Mouse (Mus musculus): ENCODE results near the gene Keap1.
"Not testable (repeated sequence)": the region's sequence is repeated elsewhere in the genome, so short reads cannot be mapped to it uniquely, and the experiment has no call there.

Gene Keap1

DNA sequence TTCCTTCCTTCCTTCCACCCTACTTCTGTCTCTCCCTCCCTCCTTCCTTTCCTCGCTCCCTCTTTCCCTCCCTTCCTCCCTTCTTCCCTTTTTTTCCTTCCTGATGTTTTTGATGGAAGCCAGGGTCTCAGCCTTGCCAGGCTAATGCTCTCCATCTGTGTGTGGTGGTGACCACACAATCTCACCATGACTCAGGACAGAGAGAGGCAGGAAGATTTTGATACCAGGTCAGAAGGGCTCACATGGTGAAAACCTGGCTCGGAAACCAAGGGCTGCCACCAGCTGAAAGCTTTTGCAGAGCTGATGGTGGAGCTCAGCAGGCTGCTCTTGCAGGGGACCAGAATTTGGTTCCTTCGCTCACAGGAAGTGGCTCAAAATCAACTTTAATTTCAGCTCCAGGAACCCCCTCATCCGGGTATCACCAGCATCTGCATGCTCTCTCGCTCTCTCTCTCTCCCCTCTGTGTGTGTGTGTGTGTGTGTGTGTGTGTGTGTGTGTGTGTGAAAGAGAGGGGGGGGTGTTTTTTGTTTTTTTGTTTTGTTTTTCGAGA, 21.4 kb upstream of the Keap1 start:
- no peak for DNase-seq

- DNase-seq, result not testable (repeated sequence)
These were observed 17.2 kb upstream of the Keap1 start for GRCm38 (mm10) chr9:21256349-21256748.

GRCm38 (mm10) chr9:21254690-21255089, 15.5 kb upstream of the Keap1 start:
- DNase-seq, result no peak

DNA sequence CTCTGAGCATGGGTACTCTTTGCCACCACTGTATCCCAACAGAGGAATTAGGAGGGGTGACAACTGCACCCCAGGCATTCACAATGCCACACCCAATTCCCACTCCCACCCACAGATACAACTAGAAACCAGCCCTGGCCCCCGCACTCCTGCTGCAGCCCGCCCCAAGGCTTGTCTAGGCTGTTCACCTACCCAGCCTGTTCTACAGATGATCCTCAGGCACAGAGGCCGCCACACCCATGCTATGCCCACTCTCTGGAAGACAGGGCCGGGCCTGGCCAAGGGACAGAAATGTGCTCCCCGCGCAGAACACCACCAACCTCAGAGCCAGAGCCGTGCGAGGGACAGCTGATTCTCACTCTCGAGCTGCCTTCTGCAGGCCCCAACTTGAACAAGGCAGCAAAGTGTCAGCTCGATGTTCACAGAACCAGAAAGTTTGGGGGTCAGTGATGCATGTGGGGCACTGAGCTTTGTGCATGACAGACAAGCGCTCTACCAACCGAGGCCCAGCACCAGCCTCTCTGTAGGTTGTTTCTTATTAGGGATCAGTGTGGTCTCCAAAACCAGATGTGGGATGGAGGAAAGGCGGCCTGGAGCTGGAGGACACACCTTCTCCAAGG, 12.1 kb upstream of the Keap1 start:
- DNase-seq, result no peak

GRCm38 (mm10) chr9:21250509-21250908, 11.3 kb upstream of the Keap1 start:
- DNase-seq, result no peak

GRCm38 (mm10) chr9:21249629-21250508, 10.7 kb upstream of the Keap1 start:
- DNase-seq, result no peak

- DNase-seq, result peak; percentile 66
These were observed 9.2 kb upstream of the Keap1 start, which contains the start of gene S1pr5 for GRCm38 (mm10) chr9:21248326-21248725. Gene S1pr5 (minus strand): TSS chr9:21248443.

GRCm38 (mm10) chr9:21246342-21246741, 7.2 kb upstream of the Keap1 start:
- no peak for DNase-seq

DNA sequence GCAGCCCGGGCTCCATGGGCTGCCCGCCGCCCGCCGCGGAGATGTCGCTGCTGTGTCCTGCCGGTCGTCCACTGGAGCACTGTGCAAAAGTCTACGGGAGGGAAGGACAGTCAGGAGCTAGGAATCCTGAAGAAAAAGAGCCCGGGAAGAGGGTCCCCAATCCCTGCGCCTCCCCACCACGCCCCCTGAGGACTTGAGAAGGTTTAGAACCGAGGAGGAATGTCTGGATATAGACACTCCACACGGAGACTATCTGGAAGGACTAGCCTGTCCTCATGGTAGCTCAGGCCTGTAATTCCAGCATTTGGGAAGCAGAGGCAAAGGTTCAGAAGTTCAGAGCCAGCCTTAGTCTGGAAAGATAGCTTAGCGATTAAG, 5.9 kb upstream of the Keap1 start:
- no peak for DNase-seq

DNA sequence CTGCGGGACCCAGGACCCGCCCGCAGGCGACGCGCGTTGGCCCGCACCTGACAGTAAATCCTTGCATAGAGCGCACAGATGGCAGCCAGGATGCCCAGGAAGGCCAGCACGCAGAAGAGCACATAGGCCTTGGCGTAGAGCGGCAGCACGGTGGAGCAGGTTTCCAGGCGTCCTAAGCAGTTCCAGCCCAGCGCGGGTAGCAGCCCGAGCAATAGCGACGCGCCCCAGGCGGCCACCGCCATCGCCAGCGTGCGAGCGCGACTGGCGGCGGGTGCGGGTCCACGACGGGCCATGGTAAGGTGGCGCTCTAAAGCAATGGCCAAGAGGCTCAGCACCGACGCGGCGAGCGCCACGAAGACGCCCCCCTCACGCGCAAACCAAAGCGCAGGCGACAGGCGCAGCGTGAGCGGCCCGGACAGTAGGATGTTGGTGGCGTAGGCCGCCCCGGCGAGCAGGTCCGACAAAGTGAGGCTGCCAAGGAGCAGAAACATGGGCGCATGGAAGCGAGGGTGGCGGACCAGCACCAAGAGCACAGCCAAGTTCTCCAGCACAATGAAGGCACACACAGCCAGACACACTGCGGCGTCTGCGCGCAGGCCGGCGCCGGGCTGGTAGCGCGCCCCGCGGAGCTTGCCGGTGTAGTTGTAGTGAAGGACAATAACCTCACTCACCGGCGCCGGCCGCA, 5.4 kb upstream of the Keap1 start:
- DNase-seq, result no peak

DNA sequence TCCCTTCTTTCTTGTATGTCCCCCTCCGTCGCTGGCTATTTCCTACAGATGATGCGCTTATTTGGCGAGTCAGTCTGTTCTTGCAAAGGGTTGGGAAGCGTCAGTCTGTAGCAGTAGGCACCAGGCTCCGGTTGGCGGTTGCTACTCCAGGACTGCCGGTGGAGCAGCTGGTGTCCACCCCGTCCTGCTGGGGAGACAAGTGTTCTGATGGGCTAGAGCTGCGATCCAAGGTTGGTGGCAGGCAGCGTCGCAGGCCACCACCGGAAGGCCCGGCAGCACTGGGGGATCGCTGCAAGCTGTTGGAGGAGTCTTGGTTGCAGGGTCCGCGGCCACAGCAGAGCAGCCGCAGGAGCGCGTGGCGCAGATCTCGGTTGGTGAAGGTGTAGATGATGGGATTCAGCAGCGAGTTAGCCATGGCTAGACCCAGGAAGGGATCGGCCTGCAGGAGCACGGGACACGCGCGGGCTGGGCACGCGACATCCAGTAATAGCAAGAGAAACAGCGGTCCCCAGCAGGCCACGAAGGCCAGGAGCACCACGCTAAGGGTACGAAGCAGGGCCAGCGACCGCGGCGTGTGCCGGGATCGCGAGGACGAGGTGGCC, 4.8 kb upstream of the Keap1 start:
- DNase-seq, result no peak

DNA sequence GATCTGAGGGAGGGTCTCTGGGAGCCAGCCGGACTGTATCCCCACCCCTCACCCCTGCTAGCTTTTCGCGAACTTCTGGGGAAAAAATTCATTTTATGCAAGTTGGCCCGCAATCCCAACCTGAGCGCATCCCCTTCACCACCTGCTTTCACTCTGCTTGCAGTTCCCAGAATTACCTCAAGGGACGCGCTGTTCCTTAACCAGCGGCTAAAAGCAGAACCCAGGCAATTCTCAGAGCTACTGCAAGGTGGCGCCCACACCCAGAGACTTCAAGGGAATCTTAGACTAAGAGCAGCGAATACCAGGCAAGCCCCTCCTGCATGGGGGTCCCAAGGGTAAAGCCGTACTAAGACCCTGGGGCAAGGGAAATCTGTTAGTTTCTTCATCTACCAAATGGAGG, 2.2 kb upstream of the Keap1 start:
- DNase-seq, result peak; percentile 87

DNA sequence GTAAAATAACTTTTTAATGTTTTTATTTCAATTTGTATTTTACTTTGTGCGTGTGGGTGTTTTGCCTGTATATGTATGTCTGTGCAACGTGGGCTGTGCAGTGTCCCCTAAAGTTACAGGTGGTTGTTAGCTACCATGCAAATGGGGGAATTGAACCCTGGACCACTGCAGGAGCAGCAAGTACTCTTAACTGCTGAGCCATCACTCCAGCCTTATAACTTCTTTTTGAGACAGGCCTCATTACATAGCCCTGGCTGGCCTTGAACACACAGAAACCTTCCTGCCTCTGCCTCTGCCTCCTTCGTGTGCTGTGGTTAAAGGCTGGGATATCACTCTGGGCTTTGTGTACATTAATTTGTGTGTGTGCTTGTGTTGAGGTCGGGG, 296 bp upstream of the Keap1 start:
- no peak for DNase-seq

DNA sequence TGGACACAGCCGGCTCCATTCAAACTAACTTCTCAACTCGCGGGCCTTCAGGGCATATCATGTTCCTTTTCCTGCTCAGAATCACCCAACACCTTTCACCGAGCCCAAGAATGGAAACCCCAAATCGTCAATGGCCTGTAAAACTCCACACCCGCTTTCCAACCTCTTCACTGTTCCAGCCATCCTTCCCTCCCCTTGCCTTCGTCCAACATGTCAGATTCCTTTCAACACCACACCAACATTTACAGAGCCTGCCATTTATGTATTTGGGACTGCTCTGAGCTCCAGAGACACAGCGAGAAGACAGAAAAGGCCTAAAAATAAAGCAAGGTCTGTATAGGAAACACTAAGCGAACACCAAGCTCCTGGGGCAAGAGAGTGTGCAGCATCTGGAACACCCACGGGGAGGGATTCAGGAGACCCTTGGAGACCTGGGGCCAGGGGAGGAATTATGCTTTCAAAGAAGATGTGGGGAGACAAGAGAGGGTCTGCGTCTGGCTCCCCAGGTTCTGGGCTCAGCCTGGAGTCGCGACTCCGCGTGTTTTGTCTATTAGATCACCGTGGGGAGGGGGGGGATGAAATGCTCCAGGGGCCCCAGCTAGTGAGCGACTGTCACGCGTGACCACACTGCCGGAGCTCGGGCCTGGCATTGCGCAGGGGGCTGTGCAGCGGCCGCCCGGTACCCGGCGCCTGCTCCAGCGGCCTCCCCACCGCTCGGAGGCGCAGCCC, 993 bp downstream of the Keap1 start:
- DNase-seq, result peak; percentile 35

GRCm38 (mm10) chr9:21237368-21238003, 1.7 kb downstream of the Keap1 start:
- DNase-seq, result peak; percentile 25

GRCm38 (mm10) chr9:21236991-21237367, 2.2 kb downstream of the Keap1 start:
- DNase-seq, result no peak

DNA sequence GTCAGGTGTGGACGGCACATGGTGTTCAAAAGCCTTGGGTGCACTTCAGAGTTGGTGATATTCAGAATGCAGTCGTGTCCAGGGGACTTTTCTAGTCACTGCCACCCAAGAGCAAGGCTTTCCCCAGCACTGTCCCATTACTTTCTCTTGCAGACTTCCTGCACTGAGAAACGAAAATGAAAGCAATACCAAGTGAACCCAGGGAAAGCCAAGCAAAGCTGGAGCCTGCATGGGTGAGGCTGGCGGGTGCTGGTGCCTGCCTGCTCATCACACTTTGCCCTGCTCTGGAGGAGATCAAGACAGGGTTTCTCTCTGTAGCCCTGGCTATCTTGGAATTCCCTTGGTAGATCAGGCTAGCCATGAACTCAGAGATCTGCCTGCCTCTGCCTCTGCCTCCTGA, 3.8 kb downstream of the Keap1 start:
- no peak for DNase-seq

DNA sequence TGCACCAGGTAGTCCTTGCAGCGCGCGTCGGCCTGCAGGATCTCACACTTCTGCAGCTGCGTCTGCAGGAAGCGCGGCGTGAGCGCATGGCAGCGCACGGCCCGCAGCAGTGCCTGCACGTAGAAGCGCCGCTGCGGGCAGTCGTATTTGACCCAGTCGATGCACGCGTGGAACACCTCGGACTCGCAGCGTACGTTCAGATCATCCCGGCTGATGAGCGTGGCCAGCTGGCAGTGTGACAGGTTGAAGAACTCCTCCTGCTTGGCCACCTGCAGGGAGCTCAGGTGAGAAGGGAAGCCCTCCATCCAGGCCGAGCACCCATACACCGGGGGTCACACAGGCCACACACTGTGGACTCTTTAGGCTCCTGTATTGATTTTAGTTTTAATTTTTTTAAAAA, 5.4 kb downstream of the Keap1 start:
- no peak for DNase-seq

DNA sequence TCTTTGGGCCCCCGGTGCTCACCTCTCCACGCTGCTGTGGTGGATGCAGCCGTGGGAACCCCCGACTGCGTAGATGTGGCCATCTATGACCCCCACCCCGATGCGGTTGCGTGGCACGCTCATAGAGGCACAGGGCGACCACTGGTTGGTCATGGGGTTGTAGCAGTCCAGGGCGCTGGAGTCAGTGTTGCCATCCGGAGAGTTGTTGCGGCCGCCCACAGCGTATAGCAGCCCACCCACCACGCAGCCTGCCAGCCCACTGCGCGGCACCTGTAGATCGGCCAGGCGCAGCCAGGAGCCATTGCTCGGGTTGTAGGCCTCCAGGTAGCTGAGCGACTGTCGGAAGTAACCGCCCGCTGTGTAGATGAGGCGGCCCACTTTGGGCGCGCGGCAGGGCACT, 5.8 kb downstream of the Keap1 start:
- no peak for DNase-seq

DNA sequence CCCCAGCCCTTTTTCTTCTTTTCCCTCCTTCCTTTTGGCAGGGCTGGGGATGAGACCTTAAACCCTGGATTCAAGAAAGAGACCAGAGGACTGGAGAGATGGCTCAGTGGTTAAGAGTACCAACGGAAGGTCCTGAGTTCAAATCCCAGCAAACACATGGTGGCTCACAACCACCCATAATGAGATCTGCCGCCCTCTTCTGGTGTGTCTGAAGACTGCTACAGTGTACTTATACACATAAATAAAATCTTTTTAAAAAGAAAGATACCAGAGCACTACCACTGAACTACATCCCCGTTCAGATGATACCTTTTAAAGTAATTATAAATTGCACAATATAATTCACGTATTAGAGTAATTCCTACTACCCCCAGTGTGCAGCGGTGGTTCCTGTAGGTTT, 6.3 kb downstream of the Keap1 start:
- no peak for DNase-seq

- no peak for DNase-seq
These were observed 7.6 kb downstream of the Keap1 start for GRCm38 (mm10) chr9:21231551-21231950.

DNA sequence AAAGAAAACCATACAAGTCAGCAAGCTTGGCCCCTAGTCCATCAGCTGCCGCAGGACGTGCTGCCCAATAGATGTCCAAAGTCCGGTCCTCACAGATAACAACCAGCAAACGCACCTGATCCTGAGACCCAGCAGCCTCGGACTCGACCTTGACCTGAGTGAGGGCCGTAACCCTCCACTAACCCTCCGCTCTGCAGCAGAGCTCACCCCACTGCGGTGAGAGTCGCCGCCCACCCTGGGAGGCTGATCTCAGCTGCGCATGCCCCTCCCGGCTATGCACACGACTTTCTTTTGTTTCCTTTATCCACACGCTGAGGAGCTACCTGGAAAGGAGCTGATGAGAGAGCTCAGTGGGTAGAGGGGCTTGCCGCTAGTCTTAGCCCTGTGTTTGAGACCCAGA, 11.8 kb downstream of the Keap1 start:
- no peak for DNase-seq
